Mouse (Mus musculus): ENCODE measurements around the gene Tex48. TPM values are rescaled to one million over a fixed set of nuclear protein-coding genes. Genes with fewer than 3 reads are reported as not detected.

Gene Tex48
- total and polyA plus RNA-seq, 3 experiments, result not detected

DNA sequence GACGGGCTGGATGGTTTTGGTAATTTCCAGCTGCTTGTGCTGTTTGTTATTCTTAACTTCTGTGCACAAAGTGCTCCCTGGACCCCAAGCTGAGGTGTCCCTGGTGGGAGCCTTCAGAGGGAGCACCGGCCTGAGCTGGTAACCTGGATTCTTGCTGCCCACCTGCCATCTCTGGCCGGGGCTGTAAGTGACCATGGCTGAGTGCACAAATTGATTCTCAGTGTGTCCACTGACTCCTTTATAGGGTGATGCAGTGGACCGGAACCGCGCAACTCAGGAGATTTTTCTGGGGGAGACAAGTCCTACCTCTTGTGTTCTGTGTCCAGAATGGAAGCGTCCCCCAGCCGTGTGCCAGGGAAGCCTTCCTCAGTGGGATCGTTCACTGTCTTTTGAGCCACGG is 37.0 kb downstream of the Tex48 start:
- no peak for DNase-seq (ENCODE audit: extremely low read depth)
- dilution Hi-C loops (cut with MboI; ENCODE audit: extremely low pct_ligation_motif_present, extremely low pct_unique_long_range_greater_than_20kb, low sequenced_read_pairs), result no loop called here

DNA sequence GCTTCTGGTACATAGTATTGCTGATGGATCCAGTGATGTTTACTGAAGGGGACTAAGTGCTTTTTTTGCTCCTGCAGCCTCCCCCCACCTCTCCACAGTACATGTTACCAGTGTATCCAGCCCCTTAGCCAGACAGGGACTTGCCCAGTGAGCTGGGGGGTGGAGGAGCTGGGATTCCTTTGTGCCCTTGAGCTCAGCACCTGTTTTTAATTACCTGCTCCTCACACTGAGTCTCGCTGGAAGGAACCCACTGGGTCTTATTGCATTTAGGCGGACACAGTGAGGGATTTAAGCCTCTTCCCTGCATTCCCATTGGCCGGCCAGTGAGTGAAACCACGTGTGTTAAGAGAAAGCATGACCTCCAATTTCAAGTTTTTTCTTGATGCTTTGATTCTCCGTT is 39.6 kb downstream of the Tex48 start:
- dilution Hi-C loops (cut with MboI; ENCODE audit: extremely low pct_ligation_motif_present, extremely low pct_unique_long_range_greater_than_20kb, low sequenced_read_pairs), result no loop called here
- no peak for DNase-seq (ENCODE audit: extremely low read depth)
- H3K79me2 ChIP-seq (replicated peaks; ENCODE audit: control insufficient read depth, extremely low read depth, insufficient read depth, poor library complexity, severe bottlenecking), result no peaks in the 10 kb centered on the region
- H3K27me3 ChIP-seq (replicated peaks), result no peaks in the 10 kb centered on the region
- no peak overlapping the region for H3K27ac ChIP-seq (ENCODE audit: insufficient read depth, low read depth)
- no peak overlapping the region for H3K9ac ChIP-seq (ENCODE audit: insufficient read depth, low read depth)
- H3K4me1 ChIP-seq (ENCODE audit: control insufficient read depth in 1 of 2, insufficient read depth in 2 of 2), result peaks cover 0 to 11% of the 10 kb centered on the region in 2 experiments; a peak in 2 of 4 replicates
- H3K36me3 ChIP-seq (replicated peaks in 1 of 2; ENCODE audit: control insufficient read depth in 1 of 2, insufficient read depth in 1 of 2, low read length in 1 of 2), result peaks cover 26 to 87% of the 10 kb centered on the region in 2 experiments
- no peak overlapping the region for H3K4me3 ChIP-seq (replicated peaks in 1 of 3; ENCODE audit: low read depth in 2 of 3, low read length in 2 of 3, poor library complexity in 1 of 3)
- no peak for TF ChIP-seq UBTF (IDR thresholded peaks at IDR 0.05; ENCODE audit: low read depth, low read length)
- no peak for TF ChIP-seq CHD1 (IDR thresholded peaks at IDR 0.05; ENCODE audit: low read depth, low read length)
- no peak for TF ChIP-seq USF2 (conservative IDR thresholded peaks at IDR 0.05; ENCODE audit: low read depth, low read length)
- no peak for TF ChIP-seq CTCF (conservative IDR thresholded peaks at IDR 0.05 in 1 of 2, IDR thresholded peaks at IDR 0.05 in 1 of 2; ENCODE audit: low read depth in 2 of 2, low read length in 2 of 2)
- TF ChIP-seq MAFK (IDR thresholded peaks at IDR 0.05; ENCODE audit: insufficient replicate concordance, low read length), result no peak
- TF ChIP-seq MAX (IDR thresholded peaks at IDR 0.05; ENCODE audit: low read length), result no peak
- TF ChIP-seq ZC3H11A (IDR thresholded peaks at IDR 0.05; ENCODE audit: low read depth, low read length), result no peak
- no peak for TF ChIP-seq POLR2AphosphoS2 (IDR thresholded peaks at IDR 0.05; ENCODE audit: low read depth, low read length)
- no peak for TF ChIP-seq USF1 (IDR thresholded peaks at IDR 0.05; ENCODE audit: low read depth, low read length)
- no peak for TF ChIP-seq JUND (conservative IDR thresholded peaks at IDR 0.05; ENCODE audit: low read depth, low read length)
- no peak for TF ChIP-seq ZNF384 (IDR thresholded peaks at IDR 0.05; ENCODE audit: low read depth, low read length)
- TF ChIP-seq SMC3 (IDR thresholded peaks at IDR 0.05; ENCODE audit: low read depth, low read length), result no peak
- TF ChIP-seq ELF1 (IDR thresholded peaks at IDR 0.05; ENCODE audit: low read depth, low read length), result no peak
- no peak for TF ChIP-seq HCFC1 (IDR thresholded peaks at IDR 0.05; ENCODE audit: low read depth, low read length)
- TF ChIP-seq MAZ (IDR thresholded peaks at IDR 0.05; ENCODE audit: low read depth, low read length), result no peak
- no peak for TF ChIP-seq SIN3A (IDR thresholded peaks at IDR 0.05; ENCODE audit: low read length)
- TF ChIP-seq GABPA (IDR thresholded peaks at IDR 0.05; ENCODE audit: insufficient replicate concordance, low read depth, low read length), result no peak
- TF ChIP-seq E2F4 (IDR thresholded peaks at IDR 0.05; ENCODE audit: insufficient replicate concordance, low read depth, low read length), result no peak
- TF ChIP-seq MXI1 (IDR thresholded peaks at IDR 0.05; ENCODE audit: low read depth, low read length), result no peak
- no peak for TF ChIP-seq NRF1 (IDR thresholded peaks at IDR 0.05; ENCODE audit: low read depth, low read length)
- H3K4me2 ChIP-seq (ENCODE audit: insufficient read depth, low read depth, poor library complexity, severe bottlenecking), result no peak overlapping the region
- peaks cover 2% of the 10 kb centered on the region for H3K9me3 ChIP-seq (replicated peaks; ENCODE audit: low read length)
- in situ Hi-C loops (cut with MboI; ENCODE audit: low pct_ligation_motif_present, low pct_unique_long_range_greater_than_20kb, low sequenced_read_pairs), result no loop called here

More for the DNA sequence above, 37.0 kb downstream of the Tex48 start:
- Histone ChIP-seq H3K79me2 (replicated peaks; ENCODE audit: control insufficient read depth, extremely low read depth, insufficient read depth, poor library complexity, severe bottlenecking) (no peaks in the 10 kb centered on the region; the same call in 1 of the 2 replicates), H3K4me1 (ENCODE audit: control insufficient read depth in 1 of 2, insufficient read depth in 2 of 2) (peaks cover 0 to 16% of the 10 kb centered on the region in 2 experiments; a peak in 2 of 4 replicates), H3K4me2 (ENCODE audit: insufficient read depth, low read depth, poor library complexity, severe bottlenecking) (no peak overlapping the region), H3K9ac (ENCODE audit: insufficient read depth, low read depth) (no peak overlapping the region), H3K27me3 (replicated peaks) (no peaks in the 10 kb centered on the region), H3K9me3 (replicated peaks; ENCODE audit: low read length) (no peaks in the 10 kb centered on the region), H3K36me3 (replicated peaks in 1 of 2; ENCODE audit: control insufficient read depth in 1 of 2, insufficient read depth in 1 of 2, low read length in 1 of 2) (peaks cover 17 to 62% of the 10 kb centered on the region in 2 experiments), H3K27ac (ENCODE audit: insufficient read depth, low read depth) (no peak overlapping the region), H3K4me3 (replicated peaks in 1 of 3; ENCODE audit: low read depth in 2 of 3, low read length in 2 of 3, poor library complexity in 1 of 3) (no peak overlapping the region)
- in situ Hi-C loops (cut with MboI; ENCODE audit: low pct_ligation_motif_present, low pct_unique_long_range_greater_than_20kb, low sequenced_read_pairs), result no loop called here
- TF ChIP-seq MXI1 (IDR thresholded peaks at IDR 0.05; ENCODE audit: low read depth, low read length), result no peak
- TF ChIP-seq NELFE (IDR thresholded peaks at IDR 0.05; ENCODE audit: low read depth, low read length), result no peak
- TF ChIP-seq EP300 (IDR thresholded peaks at IDR 0.05; ENCODE audit: low read length), result no peak
- no peak for TF ChIP-seq TBP (conservative IDR thresholded peaks at IDR 0.05; ENCODE audit: low read depth, low read length)
- no peak for TF ChIP-seq POLR2A (IDR thresholded peaks at IDR 0.05; ENCODE audit: low read depth, low read length)
- TF ChIP-seq MAX (IDR thresholded peaks at IDR 0.05; ENCODE audit: low read length), result no peak
- TF ChIP-seq UBTF (IDR thresholded peaks at IDR 0.05; ENCODE audit: low read depth, low read length), result no peak
- no peak for TF ChIP-seq USF2 (conservative IDR thresholded peaks at IDR 0.05; ENCODE audit: low read depth, low read length)
- TF ChIP-seq CHD1 (IDR thresholded peaks at IDR 0.05; ENCODE audit: low read depth, low read length), result no peak
- no peak for TF ChIP-seq HCFC1 (IDR thresholded peaks at IDR 0.05; ENCODE audit: low read depth, low read length)
- no peak for TF ChIP-seq TCF12 (IDR thresholded peaks at IDR 0.05; ENCODE audit: low read depth, low read length)
- no peak for TF ChIP-seq ZKSCAN1 (IDR thresholded peaks at IDR 0.05; ENCODE audit: borderline replicate concordance, low read depth, low read length)
- TF ChIP-seq RAD21 (IDR thresholded peaks at IDR 0.05; ENCODE audit: low read depth, low read length), result no peak
- TF ChIP-seq E2F4 (IDR thresholded peaks at IDR 0.05; ENCODE audit: insufficient replicate concordance, low read depth, low read length), result no peak
- no peak for TF ChIP-seq CTCF (conservative IDR thresholded peaks at IDR 0.05 in 1 of 2, IDR thresholded peaks at IDR 0.05 in 1 of 2; ENCODE audit: low read depth in 2 of 2, low read length in 2 of 2)
- TF ChIP-seq ETS1 (conservative IDR thresholded peaks at IDR 0.05; ENCODE audit: low read depth, low read length), result no peak
- no peak for TF ChIP-seq IRF4 (IDR thresholded peaks at IDR 0.05; ENCODE audit: low read depth, low read length)
- no peak for TF ChIP-seq SMC3 (IDR thresholded peaks at IDR 0.05; ENCODE audit: low read depth, low read length)

All from CH12.LX (cell line).